Mouse (Mus musculus): ENCODE data around the gene Mier3. TPM values are rescaled to one million over a fixed set of nuclear protein-coding genes. Genes with fewer than 3 reads are reported as not detected.

Mier3 gene
- total RNA-seq (2014; rRNA removed), result 11.1 and 12.4 TPM in 2 replicates
- polyA plus RNA-seq (2012; rRNA removed), result 2.4 and 2.5 TPM in 2 replicates

DNA sequence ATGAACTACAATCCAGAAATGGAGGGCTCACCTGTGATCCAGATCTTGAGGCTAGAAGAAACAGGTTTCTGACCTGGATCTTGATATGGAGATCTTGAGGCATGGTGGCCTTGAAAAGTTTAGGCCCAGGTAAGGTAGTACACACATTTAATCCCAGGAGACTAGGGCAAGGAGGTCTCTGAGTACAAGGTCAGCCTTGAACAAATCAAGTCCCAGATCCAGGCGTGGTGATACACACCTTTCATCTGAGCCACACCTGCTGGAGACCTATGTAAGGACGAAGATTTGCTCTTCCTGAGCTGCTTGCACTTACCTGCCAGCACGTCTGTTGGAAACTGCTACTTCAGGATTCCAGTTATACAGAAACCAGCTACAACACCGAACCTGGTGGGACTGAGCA lies at the start of gene Mier3:
TSS of gene Mier3 (plus strand) at position 301 of the 400 bp plus-strand sequence.
- WGBS, result 88% methylated on average over 4 of the region's 4 CpGs
- Histone ChIP-seq H3K9ac (ENCODE audit: low read depth, low read length) (no peak within 1 kb of the TSS), H3K27ac (replicated peaks; ENCODE audit: insufficient read depth, low read depth, low read length) (no peak within 1 kb of the TSS), H3K27me3 (ENCODE audit: control insufficient read depth, insufficient read depth, low read length) (no peaks in the 10 kb centered on the region), H3K79me2 (ENCODE audit: control insufficient read depth, insufficient read depth, low read length) (no peaks in the 10 kb centered on the region), H3K4me3 (ENCODE audit: insufficient read depth, low read depth, low read length) (no peak within 1 kb of the TSS), H3K36me3 (ENCODE audit: control insufficient read depth, insufficient read depth, low read length) (no peaks in the 10 kb centered on the region), H3K4me1 (ENCODE audit: control insufficient read depth, insufficient read depth, low read length) (no peaks in the 10 kb centered on the region)
- DNase-seq (ENCODE audit: extremely low read depth, low read depth, low spot score), result no peak
- TF ChIP-seq POLR2A (IDR thresholded peaks at IDR 0.05; ENCODE audit: extremely low read depth, insufficient read depth, low read length) (no peak), CTCF (IDR thresholded peaks at IDR 0.05; ENCODE audit: low read depth, low read length) (no peak)

DNA sequence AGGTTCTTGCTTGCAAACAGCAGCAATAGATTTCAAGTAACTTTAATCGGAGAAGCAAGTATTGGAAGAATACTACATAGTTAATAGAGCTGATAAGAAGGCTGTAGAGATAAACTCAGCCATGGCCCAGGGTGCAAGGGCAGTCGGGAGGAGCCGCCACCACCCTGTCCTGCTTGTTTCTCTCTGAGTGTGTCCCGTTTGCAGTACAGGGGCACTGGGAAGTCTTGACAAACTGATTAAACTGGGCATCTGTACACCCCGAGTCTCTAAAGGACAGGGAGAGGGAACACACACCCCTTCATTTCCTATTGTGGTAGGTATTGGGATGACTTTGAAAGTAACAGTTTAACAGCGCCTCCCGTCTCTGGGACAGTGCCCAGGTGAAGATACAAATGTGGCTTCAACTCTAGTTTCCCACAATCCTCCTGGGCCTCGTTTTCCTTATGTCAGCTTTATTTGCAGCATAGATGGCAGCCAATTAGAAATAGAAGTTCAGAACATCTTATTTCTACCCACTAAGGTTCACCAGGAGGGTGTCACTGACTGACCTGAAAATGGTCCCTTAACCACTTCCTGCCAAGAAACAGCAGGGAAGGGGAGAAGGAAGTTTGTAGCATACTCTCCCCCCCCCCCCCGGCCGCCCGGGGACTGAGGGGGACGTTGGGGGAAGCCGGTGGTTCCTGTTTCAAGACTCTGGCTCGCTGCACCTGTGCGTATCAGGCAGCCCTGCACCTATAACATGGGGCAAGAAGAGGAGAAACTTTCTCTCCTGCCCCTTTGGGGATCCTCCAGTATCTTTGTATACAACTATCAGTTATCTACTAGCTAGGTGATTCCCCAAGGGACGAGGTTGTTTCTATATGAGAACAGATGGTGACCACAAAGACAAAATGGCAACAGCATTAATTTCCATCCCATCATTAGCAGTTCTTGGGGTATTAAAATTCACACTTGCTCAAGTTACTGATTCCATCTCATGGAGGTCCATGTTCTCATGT lies 46.3 kb upstream of the Mier3 start:
- no peak overlapping the region for H3K9ac ChIP-seq (ENCODE audit: low read depth, low read length)
- H3K4me3 ChIP-seq (ENCODE audit: insufficient read depth, low read depth, low read length), result no peak overlapping the region
- no peaks in the 10 kb centered on the region for H3K4me1 ChIP-seq (ENCODE audit: control insufficient read depth, insufficient read depth, low read length)
- no peaks in the 10 kb centered on the region for H3K79me2 ChIP-seq (ENCODE audit: control insufficient read depth, insufficient read depth, low read length)
- 76% methylated on average over 16 of the region's 16 CpGs for WGBS
- H3K27ac ChIP-seq (replicated peaks; ENCODE audit: insufficient read depth, low read depth, low read length), result no peak overlapping the region
- TF ChIP-seq CTCF (IDR thresholded peaks at IDR 0.05; ENCODE audit: low read depth, low read length) (no peak), POLR2A (IDR thresholded peaks at IDR 0.05; ENCODE audit: extremely low read depth, insufficient read depth, low read length) (no peak)
- no peaks in the 10 kb centered on the region for H3K27me3 ChIP-seq (ENCODE audit: control insufficient read depth, insufficient read depth, low read length)
- no peaks in the 10 kb centered on the region for H3K36me3 ChIP-seq (ENCODE audit: control insufficient read depth, insufficient read depth, low read length)
- no peak for DNase-seq (ENCODE audit: extremely low read depth, low read depth, low spot score)

DNA sequence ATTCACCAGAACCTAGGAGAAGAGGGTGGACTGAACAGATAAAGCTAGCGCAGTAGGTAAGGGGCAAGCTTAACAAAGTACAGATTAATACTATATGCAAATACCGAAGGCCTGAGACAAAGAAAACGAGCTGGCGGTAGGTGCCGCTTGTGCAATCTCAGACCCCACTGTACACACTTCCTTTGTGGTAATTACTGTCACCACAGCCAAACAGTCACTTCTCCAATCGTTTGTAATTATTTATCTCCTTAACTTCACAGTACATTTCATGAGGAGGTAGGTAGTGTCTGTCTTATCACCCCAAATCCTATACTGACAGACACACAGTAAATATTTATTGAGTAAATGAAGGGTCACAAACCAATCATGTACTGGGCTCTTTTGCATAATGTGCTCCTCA lies 40.5 kb upstream of the Mier3 start:
- no peaks in the 10 kb centered on the region for H3K79me2 ChIP-seq (ENCODE audit: control insufficient read depth, insufficient read depth, low read length)
- no peaks in the 10 kb centered on the region for H3K36me3 ChIP-seq (ENCODE audit: control insufficient read depth, insufficient read depth, low read length)
- no peak for DNase-seq (ENCODE audit: extremely low read depth, low read depth, low spot score)
- H3K9ac ChIP-seq (ENCODE audit: low read depth, low read length), result no peak overlapping the region
- no peaks in the 10 kb centered on the region for H3K27me3 ChIP-seq (ENCODE audit: control insufficient read depth, insufficient read depth, low read length)
- H3K4me3 ChIP-seq (ENCODE audit: insufficient read depth, low read depth, low read length), result no peak overlapping the region
- 70% methylated on average over 6 of the region's 6 CpGs for WGBS
- H3K27ac ChIP-seq (replicated peaks; ENCODE audit: insufficient read depth, low read depth, low read length), result no peak overlapping the region
- TF ChIP-seq POLR2A (IDR thresholded peaks at IDR 0.05; ENCODE audit: extremely low read depth, insufficient read depth, low read length), result no peak
- TF ChIP-seq CTCF (IDR thresholded peaks at IDR 0.05; ENCODE audit: low read depth, low read length), result no peak
- H3K4me1 ChIP-seq (ENCODE audit: control insufficient read depth, insufficient read depth, low read length), result no peaks in the 10 kb centered on the region

DNA sequence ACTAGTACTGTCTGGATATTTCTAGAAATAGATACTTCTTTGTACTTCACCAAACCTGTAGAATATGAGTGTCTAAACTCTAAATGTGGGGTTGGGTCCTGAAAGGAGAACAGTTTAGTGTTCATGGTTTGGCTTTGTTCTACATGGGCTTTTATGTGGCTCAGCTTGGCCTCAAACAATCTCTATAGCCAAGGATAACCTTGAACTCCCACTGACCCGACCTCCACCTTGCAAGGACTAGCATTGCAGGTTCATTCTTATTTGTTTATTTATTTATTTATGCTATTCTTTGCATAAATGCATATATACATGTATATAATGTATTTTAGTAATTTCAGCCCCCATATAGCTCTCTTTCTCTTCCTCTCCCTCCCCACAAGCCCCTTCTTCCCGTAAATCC lies 37.1 kb upstream of the Mier3 start:
- no peak overlapping the region for H3K4me3 ChIP-seq (ENCODE audit: insufficient read depth, low read depth, low read length)
- no peaks in the 10 kb centered on the region for H3K36me3 ChIP-seq (ENCODE audit: control insufficient read depth, insufficient read depth, low read length)
- no peaks in the 10 kb centered on the region for H3K4me1 ChIP-seq (ENCODE audit: control insufficient read depth, insufficient read depth, low read length)
- no peak for DNase-seq (ENCODE audit: extremely low read depth, low read depth, low spot score)
- H3K79me2 ChIP-seq (ENCODE audit: control insufficient read depth, insufficient read depth, low read length), result no peaks in the 10 kb centered on the region
- no peak overlapping the region for H3K27ac ChIP-seq (replicated peaks; ENCODE audit: insufficient read depth, low read depth, low read length)
- WGBS, result 77% methylated on average over 2 of the region's 2 CpGs
- H3K9ac ChIP-seq (ENCODE audit: low read depth, low read length), result no peak overlapping the region
- H3K27me3 ChIP-seq (ENCODE audit: control insufficient read depth, insufficient read depth, low read length), result no peaks in the 10 kb centered on the region
- TF ChIP-seq CTCF (IDR thresholded peaks at IDR 0.05; ENCODE audit: low read depth, low read length) (no peak), POLR2A (IDR thresholded peaks at IDR 0.05; ENCODE audit: extremely low read depth, insufficient read depth, low read length) (no peak)

DNA sequence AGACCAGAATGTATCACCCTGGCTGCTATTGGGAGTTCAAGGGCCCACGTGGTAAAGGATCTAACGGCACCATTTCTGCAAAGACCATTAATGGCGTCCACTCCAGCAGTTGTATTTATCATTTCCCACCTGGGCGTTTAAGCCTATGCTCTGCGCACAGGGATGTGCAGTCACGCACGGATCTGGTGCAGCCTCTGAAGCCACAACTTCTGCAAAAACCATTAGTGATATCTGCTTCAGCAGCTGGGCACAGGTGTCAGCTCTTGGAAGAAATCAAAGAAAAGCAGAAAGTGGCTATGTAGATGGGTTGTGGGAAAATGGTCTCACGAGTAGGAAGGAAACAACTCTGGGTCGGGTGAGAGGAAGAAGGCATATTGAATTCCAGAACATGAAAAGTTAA lies 34.6 kb upstream of the Mier3 start:
- no peak overlapping the region for H3K27ac ChIP-seq (replicated peaks; ENCODE audit: insufficient read depth, low read depth, low read length)
- H3K4me1 ChIP-seq (ENCODE audit: control insufficient read depth, insufficient read depth, low read length), result no peaks in the 10 kb centered on the region
- no peak overlapping the region for H3K4me3 ChIP-seq (ENCODE audit: insufficient read depth, low read depth, low read length)
- TF ChIP-seq CTCF (IDR thresholded peaks at IDR 0.05; ENCODE audit: low read depth, low read length) (no peak), POLR2A (IDR thresholded peaks at IDR 0.05; ENCODE audit: extremely low read depth, insufficient read depth, low read length) (no peak)
- no peak overlapping the region for H3K9ac ChIP-seq (ENCODE audit: low read depth, low read length)
- no peak for DNase-seq (ENCODE audit: extremely low read depth, low read depth, low spot score)
- WGBS, result 88% methylated on average over 9 of the region's 9 CpGs
- H3K79me2 ChIP-seq (ENCODE audit: control insufficient read depth, insufficient read depth, low read length), result no peaks in the 10 kb centered on the region
- 0 out of 2 replicates have a peak, but pooled peaks cover 2% of the 10 kb centered on the region for H3K27me3 ChIP-seq (ENCODE audit: control insufficient read depth, insufficient read depth, low read length)
- H3K36me3 ChIP-seq (ENCODE audit: control insufficient read depth, insufficient read depth, low read length), result no peaks in the 10 kb centered on the region

DNA sequence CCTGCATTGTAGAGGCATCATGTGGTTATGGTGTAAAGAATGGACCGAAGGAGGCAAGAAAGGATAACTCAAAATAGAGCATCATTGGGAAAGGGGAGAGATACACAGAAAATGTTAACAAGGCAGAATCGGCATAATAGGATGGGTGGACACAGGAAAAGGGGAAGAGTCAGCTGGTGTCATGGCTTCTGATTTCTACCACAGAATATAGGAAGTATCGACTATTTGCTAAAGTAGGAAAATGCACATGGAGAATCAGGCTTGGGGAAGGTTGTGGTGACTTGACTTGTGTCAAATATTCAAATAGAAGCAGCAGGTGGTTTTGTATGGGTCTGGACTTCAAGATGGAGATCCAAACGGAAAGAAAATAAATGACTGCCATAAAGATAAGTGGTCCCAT lies 33.5 kb upstream of the Mier3 start:
- no peaks in the 10 kb centered on the region for H3K79me2 ChIP-seq (ENCODE audit: control insufficient read depth, insufficient read depth, low read length)
- H3K27ac ChIP-seq (replicated peaks; ENCODE audit: insufficient read depth, low read depth, low read length), result no peak overlapping the region
- 0 out of 2 replicates have a peak, but pooled peaks cover 2% of the 10 kb centered on the region for H3K27me3 ChIP-seq (ENCODE audit: control insufficient read depth, insufficient read depth, low read length)
- 83% methylated on average over 4 of the region's 4 CpGs for WGBS
- H3K36me3 ChIP-seq (ENCODE audit: control insufficient read depth, insufficient read depth, low read length), result no peaks in the 10 kb centered on the region
- TF ChIP-seq CTCF (IDR thresholded peaks at IDR 0.05; ENCODE audit: low read depth, low read length), result no peak
- no peak for TF ChIP-seq POLR2A (IDR thresholded peaks at IDR 0.05; ENCODE audit: extremely low read depth, insufficient read depth, low read length)
- no peak for DNase-seq (ENCODE audit: extremely low read depth, low read depth, low spot score)
- no peak overlapping the region for H3K4me3 ChIP-seq (ENCODE audit: insufficient read depth, low read depth, low read length)
- no peak overlapping the region for H3K9ac ChIP-seq (ENCODE audit: low read depth, low read length)
- H3K4me1 ChIP-seq (ENCODE audit: control insufficient read depth, insufficient read depth, low read length), result no peaks in the 10 kb centered on the region

Data from liver, adult 2 months (tissue).